Mouse (Mus musculus): Measurements from ENCODE around the gene Scube1. TPM values are rescaled to one million over a fixed set of nuclear protein-coding genes. Genes with fewer than 3 reads are reported as not detected.

Gene Scube1
- polyA plus RNA-seq, 1 experiment from 2014 or later = 33.6 TPM

DNA sequence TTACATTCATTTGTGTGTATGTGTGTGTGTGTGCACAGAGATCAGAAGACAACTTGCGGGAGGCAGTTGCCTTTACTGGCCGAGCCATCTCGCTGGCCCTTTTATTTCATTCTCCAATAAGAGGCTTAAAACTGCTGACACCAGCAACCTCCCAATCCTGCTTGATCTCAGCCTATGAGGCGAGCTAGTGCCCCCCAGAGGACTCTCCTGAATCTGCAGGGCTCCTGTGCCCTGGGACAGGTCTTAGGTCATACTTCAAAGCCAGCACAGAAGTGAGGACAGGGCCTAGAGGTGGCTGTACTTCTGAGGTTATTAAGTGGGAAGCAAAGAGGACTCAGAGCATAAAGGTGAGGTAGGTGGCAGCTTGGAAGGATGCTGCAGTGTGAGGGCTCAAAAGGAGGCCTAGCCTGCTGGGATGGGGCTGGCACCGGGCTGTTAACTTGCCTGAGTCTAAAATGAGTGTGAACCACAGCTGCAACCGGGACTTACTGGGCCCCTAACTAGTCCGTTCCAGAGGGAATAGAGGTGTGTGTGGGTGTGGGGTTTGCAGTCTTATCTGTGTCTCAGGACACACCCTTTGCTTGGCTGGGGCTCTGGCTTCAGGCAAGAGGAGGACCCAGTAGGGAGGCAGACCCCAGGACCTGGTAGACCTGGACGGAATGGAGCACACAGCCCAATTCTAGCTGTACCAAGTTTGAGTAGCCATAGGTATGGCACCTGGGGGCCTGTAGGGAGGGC, 141.2 kb downstream of the Scube1 start:
- Histone ChIP-seq H3K4me1 (replicated peaks) (no peaks in the 10 kb centered on the region), H3K9me3 (peaks cover 15% of the 10 kb centered on the region), H3K9ac (replicated peaks) (no peak overlapping the region), H3K4me2 (no peak overlapping the region), H3K36me3 (peaks cover 99% of the 10 kb centered on the region), H3K4me3 (replicated peaks) (no peak overlapping the region), H3K27ac (no peak overlapping the region), H3K27me3 (no peaks in the 10 kb centered on the region)
- no peak for ATAC-seq (ENCODE audit: insufficient number of reproducible peaks, insufficient read depth, low FRiP score, low TSS enrichment, low read depth)
- 73% methylated on average over 8 of the region's 8 CpGs for WGBS

GRCm38 (mm10) chr15:83582931-83583330, 141.9 kb downstream of the Scube1 start:
- no peak for ATAC-seq (ENCODE audit: insufficient number of reproducible peaks, insufficient read depth, low FRiP score, low TSS enrichment, low read depth)
- Histone ChIP-seq H3K27me3 (no peaks in the 10 kb centered on the region), H3K27ac (no peak overlapping the region), H3K36me3 (peaks cover 99% of the 10 kb centered on the region), H3K9me3 (peaks cover 15% of the 10 kb centered on the region), H3K4me3 (replicated peaks) (no peak overlapping the region), H3K4me2 (no peak overlapping the region), H3K9ac (replicated peaks) (no peak overlapping the region), H3K4me1 (replicated peaks) (no peaks in the 10 kb centered on the region)
- WGBS = 78% methylated on average over 4 of the region's 4 CpGs

DNA sequence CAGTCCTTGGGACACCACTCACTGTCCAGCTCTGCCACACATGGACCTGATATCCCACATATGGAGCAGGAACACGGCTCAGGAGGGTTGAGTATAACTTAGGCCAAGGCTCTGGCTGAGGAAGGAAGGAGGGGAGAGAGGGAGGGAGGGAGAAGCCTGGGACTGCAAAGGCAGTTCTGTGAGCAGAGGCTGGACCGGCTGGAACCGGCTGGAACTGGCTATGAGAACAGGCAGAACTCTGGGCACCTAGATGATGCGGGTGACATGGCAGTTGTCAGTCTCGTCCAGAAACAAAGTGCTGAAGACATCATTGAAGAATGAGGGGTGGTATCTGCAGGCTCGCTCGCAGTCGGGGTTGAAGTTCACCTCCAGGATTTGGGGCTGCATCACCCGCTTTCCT, 148.2 kb downstream of the Scube1 start:
- H3K9me3 ChIP-seq = no peaks in the 10 kb centered on the region
- H3K27me3 ChIP-seq = no peaks in the 10 kb centered on the region
- 92% methylated on average over 9 of the region's 9 CpGs for WGBS
- peaks cover 79% of the 10 kb centered on the region for H3K36me3 ChIP-seq
- H3K4me2 ChIP-seq = no peak overlapping the region
- no peak for ATAC-seq (ENCODE audit: insufficient number of reproducible peaks, insufficient read depth, low FRiP score, low TSS enrichment, low read depth)
- H3K9ac ChIP-seq (replicated peaks) = no peak overlapping the region
- H3K4me1 ChIP-seq (replicated peaks) = no peaks in the 10 kb centered on the region
- no peak overlapping the region for H3K27ac ChIP-seq
- no peak overlapping the region for H3K4me3 ChIP-seq (replicated peaks)

GRCm38 (mm10) chr15:83575543-83575942, 149.3 kb downstream of the Scube1 start:
- no peak overlapping the region for H3K9ac ChIP-seq (replicated peaks)
- no peak overlapping the region for H3K4me2 ChIP-seq
- no peaks in the 10 kb centered on the region for H3K4me1 ChIP-seq (replicated peaks)
- peaks cover 68% of the 10 kb centered on the region for H3K36me3 ChIP-seq
- no peaks in the 10 kb centered on the region for H3K27me3 ChIP-seq
- no peak for ATAC-seq (ENCODE audit: insufficient number of reproducible peaks, insufficient read depth, low FRiP score, low TSS enrichment, low read depth)
- no peak overlapping the region for H3K27ac ChIP-seq
- H3K4me3 ChIP-seq (replicated peaks) = no peak overlapping the region
- H3K9me3 ChIP-seq = no peaks in the 10 kb centered on the region
- WGBS = 89% methylated on average over 8 of the region's 8 CpGs

DNA sequence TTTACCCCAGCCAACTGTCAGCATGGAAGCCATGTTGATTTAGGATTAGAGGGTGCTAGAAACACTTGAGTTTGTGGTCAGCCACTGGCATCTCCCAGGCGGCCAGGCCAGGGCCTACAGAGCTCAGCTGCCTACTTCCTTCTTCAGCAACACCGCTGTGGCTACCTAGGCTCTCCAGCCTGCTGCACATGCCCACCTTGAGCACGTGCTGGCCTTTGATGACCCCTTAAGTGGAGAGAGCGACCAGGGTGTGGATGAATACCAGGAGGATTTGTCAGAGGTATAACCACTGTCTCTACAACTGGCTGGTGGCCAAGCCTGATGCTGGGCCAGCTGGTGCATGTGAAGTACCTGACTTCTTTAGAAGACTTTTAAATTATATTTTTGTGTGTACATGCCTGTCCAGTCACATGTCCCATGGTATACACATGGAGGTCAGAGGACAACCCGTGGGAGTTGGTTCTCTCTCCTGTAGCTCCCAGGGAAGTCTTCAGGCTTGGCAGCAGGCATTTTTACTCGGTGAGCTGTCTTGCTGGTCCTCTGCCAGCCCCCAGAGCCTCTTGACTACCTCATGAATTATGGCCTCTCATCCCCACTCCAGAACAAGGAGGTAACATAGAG, 150.0 kb downstream of the Scube1 start:
- no peak overlapping the region for H3K27ac ChIP-seq
- no peak overlapping the region for H3K4me2 ChIP-seq
- H3K4me3 ChIP-seq (replicated peaks) = no peak overlapping the region
- no peaks in the 10 kb centered on the region for H3K4me1 ChIP-seq (replicated peaks)
- no peak overlapping the region for H3K9ac ChIP-seq (replicated peaks)
- peaks cover 61% of the 10 kb centered on the region for H3K36me3 ChIP-seq
- ATAC-seq (ENCODE audit: insufficient number of reproducible peaks, insufficient read depth, low FRiP score, low TSS enrichment, low read depth) = no peak
- 94% methylated on average over 6 of the region's 6 CpGs for WGBS
- H3K27me3 ChIP-seq = no peaks in the 10 kb centered on the region
- no peaks in the 10 kb centered on the region for H3K9me3 ChIP-seq

DNA sequence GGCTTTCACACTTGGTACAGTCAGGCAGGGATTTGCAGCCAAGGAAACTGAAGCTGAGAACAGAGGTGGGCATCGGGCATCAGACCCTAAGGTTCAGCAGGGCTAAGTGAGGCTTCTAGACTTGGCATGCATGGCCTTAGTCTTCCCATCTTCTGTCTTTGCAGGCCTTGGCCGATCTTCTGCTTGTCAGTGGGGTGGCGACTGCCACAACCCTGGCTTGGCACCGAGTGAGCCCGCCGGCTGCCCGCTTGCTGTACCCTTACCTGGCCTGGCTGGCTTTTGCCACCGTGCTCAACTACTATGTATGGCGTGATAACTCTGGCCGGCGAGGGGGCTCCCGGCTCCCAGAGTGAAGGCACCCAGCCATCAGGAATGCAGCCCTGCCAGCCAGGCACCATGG, 151.2 kb downstream of the Scube1 start:
- Histone ChIP-seq H3K4me1 (replicated peaks) (no peaks in the 10 kb centered on the region), H3K27ac (no peak overlapping the region), H3K9ac (replicated peaks) (no peak overlapping the region), H3K27me3 (no peaks in the 10 kb centered on the region), H3K4me2 (no peak overlapping the region), H3K4me3 (replicated peaks) (no peak overlapping the region), H3K9me3 (no peaks in the 10 kb centered on the region), H3K36me3 (peaks cover 49% of the 10 kb centered on the region)
- 94% methylated on average over 12 of the region's 12 CpGs for WGBS
- ATAC-seq (ENCODE audit: insufficient number of reproducible peaks, insufficient read depth, low FRiP score, low TSS enrichment, low read depth) = no peak

- WGBS = 89% methylated on average over 4 of the region's 4 CpGs
Observed at GRCm38 (mm10) chr15:83572132-83572531, 152.7 kb downstream of the Scube1 start.

GRCm38 (mm10) chr15:83571636-83572035, 153.2 kb downstream of the Scube1 start:
- Histone ChIP-seq H3K9me3 (no peaks in the 10 kb centered on the region), H3K27ac (no peak overlapping the region), H3K9ac (replicated peaks) (no peak overlapping the region), H3K4me1 (replicated peaks) (no peaks in the 10 kb centered on the region), H3K27me3 (no peaks in the 10 kb centered on the region), H3K4me2 (no peak overlapping the region), H3K36me3 (peaks cover 29% of the 10 kb centered on the region), H3K4me3 (replicated peaks) (no peak overlapping the region)
- WGBS = 90% methylated on average over 5 of the region's 5 CpGs
- ATAC-seq (ENCODE audit: insufficient number of reproducible peaks, insufficient read depth, low FRiP score, low TSS enrichment, low read depth) = no peak

More at GRCm38 (mm10) chr15:83572132-83572531, 152.7 kb downstream of the Scube1 start:
- H3K9ac ChIP-seq (replicated peaks) = no peak overlapping the region
- ATAC-seq (ENCODE audit: insufficient number of reproducible peaks, insufficient read depth, low FRiP score, low TSS enrichment, low read depth) = no peak
- H3K4me2 ChIP-seq = no peak overlapping the region
- H3K9me3 ChIP-seq = no peaks in the 10 kb centered on the region
- no peaks in the 10 kb centered on the region for H3K27me3 ChIP-seq
- H3K27ac ChIP-seq = no peak overlapping the region
- H3K4me3 ChIP-seq (replicated peaks) = no peak overlapping the region
- no peaks in the 10 kb centered on the region for H3K4me1 ChIP-seq (replicated peaks)
- H3K36me3 ChIP-seq = peaks cover 34% of the 10 kb centered on the region

GRCm38 (mm10) chr15:83570641-83571040, 154.2 kb downstream of the Scube1 start:
- Histone ChIP-seq H3K4me2 (no peak overlapping the region), H3K36me3 (peaks cover 19% of the 10 kb centered on the region), H3K27ac (no peak overlapping the region), H3K9me3 (no peaks in the 10 kb centered on the region), H3K9ac (replicated peaks) (no peak overlapping the region), H3K4me1 (replicated peaks) (no peaks in the 10 kb centered on the region), H3K4me3 (replicated peaks) (no peak overlapping the region), H3K27me3 (no peaks in the 10 kb centered on the region)
- WGBS = 73% methylated on average over 2 of the region's 2 CpGs
- no peak for ATAC-seq (ENCODE audit: insufficient number of reproducible peaks, insufficient read depth, low FRiP score, low TSS enrichment, low read depth)

GRCm38 (mm10) chr15:83569682-83570081, 155.1 kb downstream of the Scube1 start:
- WGBS = 60% methylated on average over 11 of the region's 11 CpGs
- no peak overlapping the region for H3K4me3 ChIP-seq (replicated peaks)

DNA sequence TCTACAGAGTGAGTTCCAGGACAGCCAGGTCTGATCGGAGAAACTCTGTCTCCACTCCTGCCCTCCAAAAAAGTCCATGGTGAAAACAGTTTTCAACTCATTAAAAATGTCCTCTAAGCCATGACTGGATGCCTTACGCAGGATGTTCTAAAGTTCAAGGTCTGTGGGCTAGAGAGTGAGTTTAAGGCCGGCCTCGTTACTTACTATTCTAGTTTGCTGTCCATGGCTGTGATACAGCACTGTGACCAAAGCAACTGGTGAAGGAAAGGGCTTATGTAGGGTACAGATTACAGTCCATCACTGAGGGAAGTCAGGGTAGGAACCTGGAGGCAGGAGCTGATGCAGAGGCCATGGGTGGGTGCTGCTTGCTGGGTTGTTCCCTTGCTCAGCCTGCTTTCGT, 156.3 kb downstream of the Scube1 start:
- Histone ChIP-seq H3K4me2 (no peak overlapping the region), H3K9me3 (no peaks in the 10 kb centered on the region), H3K27ac (no peak overlapping the region), H3K9ac (replicated peaks) (no peak overlapping the region), H3K36me3 (no peaks in the 10 kb centered on the region), H3K4me3 (replicated peaks) (no peak overlapping the region), H3K4me1 (replicated peaks) (peaks cover 4% of the 10 kb centered on the region), H3K27me3 (no peaks in the 10 kb centered on the region)
- no peak for ATAC-seq (ENCODE audit: insufficient number of reproducible peaks, insufficient read depth, low FRiP score, low TSS enrichment, low read depth)
- 93% methylated on average over 5 of the region's 5 CpGs for WGBS

More at GRCm38 (mm10) chr15:83569682-83570081, 155.1 kb downstream of the Scube1 start:
- H3K4me2 ChIP-seq = no peak overlapping the region
- no peak overlapping the region for H3K9ac ChIP-seq (replicated peaks)
- no peak for ATAC-seq (ENCODE audit: insufficient number of reproducible peaks, insufficient read depth, low FRiP score, low TSS enrichment, low read depth)
- H3K27ac ChIP-seq = no peak overlapping the region
- H3K4me1 ChIP-seq (replicated peaks) = no peaks in the 10 kb centered on the region
- no peaks in the 10 kb centered on the region for H3K27me3 ChIP-seq
- H3K9me3 ChIP-seq = no peaks in the 10 kb centered on the region
- H3K36me3 ChIP-seq = peaks cover 9% of the 10 kb centered on the region
